Mouse (Mus musculus) embryonic stem cell, embryonic (primary cell): ENCODE results near the gene Gtf2f1.

ENCODE experiments used
- CTCF ChIA-PET, 4 experiments: fragments of 300-600 bp in 2 of 4; fragments of 350-600 bp in 2 of 4; sonication (Branson Sonifier 250); formaldehyde crosslinking; loops; one replicate each; lab custom pipeline; 2022; ENCODE audit warnings: inconsistent platforms in 2 of 4; lab: Charles Lee
- POLR2A ChIA-PET, 4 experiments: fragments of 300-600 bp in 2 of 4; fragments of 350-600 bp in 2 of 4; sonication (Branson Sonifier 250); formaldehyde crosslinking; loops; one replicate each; lab custom pipeline; 2022; ENCODE audit warnings: antibody characterized with exemption in 4 of 4, inconsistent platforms in 1 of 4; lab: Charles Lee

Gtf2f1 gene

GRCm38 (mm10) chr17:57029691-57030090 lies 18.6 kb upstream of the Gtf2f1 start:
- POLR2A ChIA-PET = interaction anchor here in 2 of 4 experiments (0.6 to 8.2 kb wide), 16 partner anchors 10 to 237 kb away, joined by 3 to 122 read pairs (median 4); partner anchors contain the start of genes Alkbh7 (in 2 of the 2), Gm17949 (in 2 of the 2), Gtf2f1 (in 2 of the 2) and Clpp (in 1 of the 2)
- CTCF ChIA-PET = interaction anchor here in 1 of 4 experiments (2.0 kb wide), 1 partner anchor 13 kb away, joined by 5 read pairs; no protein-coding TSS in a partner anchor

- CTCF ChIA-PET = interaction anchor here in 1 of 4 experiments (1.1 kb wide), 1 partner anchor 11 kb away, joined by 3 read pairs; no protein-coding TSS in a partner anchor
- POLR2A ChIA-PET = interaction anchor here in 3 of 4 experiments (0.5 to 8.2 kb wide), 14 partner anchors 10 to 447 kb away, joined by 3 to 122 read pairs (median 8); partner anchors contain the start of genes Gm17949 (in 3 of the 3), Gtf2f1 (in 3 of the 3), Alkbh7 (in 1 of the 3) and Clpp (in 1 of the 3)
Measured at GRCm38 (mm10) chr17:57027471-57027870, 16.4 kb upstream of the Gtf2f1 start.

DNA sequence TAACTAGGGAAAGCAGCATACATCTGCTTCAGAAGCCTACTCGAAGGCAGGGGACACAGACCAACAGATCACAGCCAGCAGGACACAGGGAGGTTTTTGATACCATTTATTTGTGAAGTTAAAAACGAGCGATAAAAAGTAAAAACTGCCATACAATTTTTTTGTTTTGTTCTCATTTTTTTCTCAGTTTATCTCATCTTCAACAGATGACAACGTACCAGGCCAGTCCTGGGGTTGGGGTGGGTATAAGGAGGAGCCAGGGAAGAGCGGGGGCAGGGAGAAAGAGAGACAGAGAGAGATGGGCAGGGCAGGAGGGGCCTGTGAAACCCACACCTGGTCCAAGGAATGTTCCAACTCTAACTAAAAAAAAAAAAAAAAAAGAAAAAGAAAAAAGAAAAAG lies 9.9 kb upstream of the Gtf2f1 start:
- ChIA-PET CTCF (no interaction called here), POLR2A (interaction anchor here in 2 of 4 experiments (1.3 to 7.8 kb wide), 5 partner anchors 9 to 41 kb away, joined by 3 to 100 read pairs (median 9); partner anchors contain the start of genes Khsrp (in 2 of the 2), Gm17949 (in 1 of the 2) and Gtf2f1 (in 1 of the 2))

DNA sequence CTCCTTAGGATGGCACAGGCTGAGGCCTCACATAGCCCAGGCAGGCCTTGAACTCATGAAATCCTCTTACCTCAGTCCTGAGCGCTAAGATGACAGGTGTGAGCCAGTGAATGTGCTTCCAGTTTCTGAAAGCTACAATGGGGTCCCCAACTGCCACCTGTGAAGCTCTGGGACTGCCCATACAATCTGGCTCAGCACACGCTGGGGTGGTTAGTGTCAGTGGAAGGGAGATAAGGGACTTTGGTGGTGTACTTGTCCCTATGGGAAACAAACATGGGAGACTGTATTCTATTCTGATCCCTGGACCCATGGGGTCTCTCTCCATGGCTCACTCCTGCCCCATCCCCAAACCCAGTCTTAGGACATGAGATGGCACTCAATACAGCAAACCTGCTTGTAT lies 8.6 kb upstream of the Gtf2f1 start:
- CTCF ChIA-PET = no interaction called here
- POLR2A ChIA-PET = interaction anchor here in 3 of 4 experiments (0.6 to 7.8 kb wide), 13 partner anchors 8 to 40 kb away, joined by 3 to 100 read pairs (median 4); partner anchors contain the start of genes Gm17949 (in 3 of the 3), Gtf2f1 (in 3 of the 3), Khsrp (in 2 of the 3) and Alkbh7 (in 1 of the 3)

DNA sequence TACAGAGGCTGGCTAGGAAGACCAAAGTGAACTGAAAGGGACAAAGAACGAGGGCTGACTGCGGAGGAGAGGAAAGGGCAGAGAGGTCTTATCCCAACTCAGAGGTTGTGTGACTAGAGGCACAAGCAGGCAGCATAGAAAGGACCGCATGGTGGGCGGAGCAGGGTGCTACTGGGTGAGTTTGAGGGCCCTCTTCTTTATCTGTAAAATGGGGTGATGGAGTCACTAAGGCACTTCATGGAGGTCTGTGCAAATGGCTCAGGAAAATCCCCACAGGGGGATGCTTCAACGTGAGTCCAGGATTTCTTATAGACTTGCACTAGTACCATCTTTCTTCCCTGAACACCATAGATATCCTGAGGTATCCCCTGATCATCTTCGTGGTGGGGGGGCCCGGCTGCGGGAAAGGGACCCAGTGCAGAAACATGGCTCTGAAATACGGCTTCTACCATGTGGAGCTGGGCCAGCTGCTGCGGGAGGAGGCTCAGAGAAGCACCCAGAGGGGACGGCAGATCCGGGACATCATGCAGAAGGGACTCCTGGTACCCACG lies 1.2 kb upstream of the Gtf2f1 start:
- POLR2A ChIA-PET = interaction anchor here in 3 of 4 experiments (0.6 to 2.9 kb wide), 15 partner anchors 10 to 543 kb away, joined by 3 to 122 read pairs (median 4); partner anchors contain the start of genes Khsrp (in 2 of the 3), Pspn (in 2 of the 3) and Alkbh7 (in 1 of the 3)
- CTCF ChIA-PET = interaction anchor here in 1 of 4 experiments (0.7 kb wide), 1 partner anchor 195 kb away, joined by 3 read pairs; no protein-coding TSS in a partner anchor

GRCm38 (mm10) chr17:57010911-57011235 lies 215 bp downstream of the Gtf2f1 start:
- CTCF ChIA-PET = interaction anchor here in 2 of 4 experiments (0.6 to 1.3 kb wide), 7 partner anchors 13 to 327 kb away, joined by 4 to 10 read pairs (median 5); partner anchors contain the start of genes Alkbh7 (in 2 of the 2) and Khsrp (in 1 of the 2)
- POLR2A ChIA-PET = interaction anchor here (0.5 to 2.9 kb wide), 91 partner anchors 8 to 932 kb away, joined by 3 to 122 read pairs (median 4); partner anchors contain the start of genes Pspn (in 4 of the 4), Alkbh7 (in 3 of the 4), Clpp (in 3 of the 4) and Khsrp (in 3 of the 4)

- POLR2A ChIA-PET = interaction anchor here in 3 of 4 experiments (0.7 to 4.5 kb wide), 13 partner anchors 9 to 455 kb away, joined by 3 to 31 read pairs (median 6); partner anchors contain the start of genes Alkbh7 (in 3 of the 3), Khsrp (in 3 of the 3), Clpp (in 1 of the 3) and Pspn (in 1 of the 3)
- CTCF ChIA-PET = interaction anchor here in 2 of 4 experiments (0.6 to 3.4 kb wide), 3 partner anchors 10 to 375 kb away, joined by 3 to 17 read pairs (median 4); partner anchors contain the start of gene Alkbh7 (in 2 of the 2)
Measured at GRCm38 (mm10) chr17:57007137-57007905, 3.8 kb downstream of the Gtf2f1 start.

DNA sequence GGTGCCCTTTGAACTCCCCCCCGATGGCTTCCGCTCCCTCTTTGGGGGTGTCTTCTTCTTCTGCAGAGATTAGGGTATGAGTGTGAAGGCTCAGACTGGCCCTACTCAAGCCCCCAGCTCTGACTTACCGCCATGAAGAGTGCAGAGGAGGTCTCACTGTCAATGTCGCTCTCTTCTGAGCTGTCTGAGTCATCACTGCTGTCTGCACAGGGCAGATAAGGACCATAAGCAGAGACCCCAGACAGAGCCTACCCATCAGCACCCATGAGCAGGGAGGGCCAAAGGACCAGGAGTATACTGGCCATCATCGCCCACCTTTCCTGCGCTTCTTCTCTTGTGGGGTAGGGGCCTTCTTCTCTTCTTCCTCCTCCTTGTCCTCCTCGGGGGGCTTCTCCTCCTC lies 7.1 kb downstream of the Gtf2f1 start:
- POLR2A ChIA-PET = interaction anchor here in 2 of 4 experiments (0.9 to 4.5 kb wide), 4 partner anchors 16 to 115 kb away, joined by 3 to 21 read pairs (median 11); partner anchors contain the start of gene Khsrp (in 1 of the 2)

DNA sequence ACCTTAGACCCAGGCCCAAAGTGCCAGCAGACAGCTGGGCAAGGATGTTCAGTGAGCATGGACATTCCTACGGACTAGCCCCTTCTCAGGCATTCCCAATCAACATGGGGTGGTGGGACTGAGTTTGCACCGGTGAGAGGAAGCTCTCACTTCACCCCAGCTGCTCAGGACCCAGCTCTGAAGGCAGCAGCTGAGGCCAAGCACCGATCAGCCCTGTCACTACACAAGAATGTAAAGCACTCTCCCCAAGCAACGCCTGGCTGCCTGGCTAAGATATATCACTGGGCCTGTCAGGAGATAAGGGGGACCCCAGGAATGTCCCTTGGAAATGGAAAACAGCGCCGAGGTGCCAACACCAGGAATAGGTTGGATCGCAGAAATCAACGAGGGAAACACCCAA lies 9.9 kb downstream of the Gtf2f1 start:
- ChIA-PET CTCF (interaction anchor here in 1 of 4 experiments (0.6 kb wide), 3 partner anchors 8 to 32 kb away, joined by 3 read pairs; no protein-coding TSS in a partner anchor), POLR2A (interaction anchor here in 3 of 4 experiments (0.5 to 6.6 kb wide), 15 partner anchors 9 to 355 kb away, joined by 3 to 121 read pairs (median 3); partner anchors contain the start of genes Gm17949 (in 2 of the 3), Gtf2f1 (in 2 of the 3), Khsrp (in 2 of the 3) and Ranbp3 (in 1 of the 3))

More for the DNA sequence above, 7.1 kb downstream of the Gtf2f1 start:
- CTCF ChIA-PET = interaction anchor here in 1 of 4 experiments (1.0 kb wide), 1 partner anchor 13 kb away, joined by 3 read pairs; no protein-coding TSS in a partner anchor

- CTCF ChIA-PET = interaction anchor here in 1 of 4 experiments (1.1 to 1.2 kb wide), 2 partner anchors 61 to 96 kb away, joined by 3 to 7 read pairs; no protein-coding TSS in a partner anchor
- POLR2A ChIA-PET = interaction anchor here (0.9 to 6.6 kb wide), 13 partner anchors 6 to 167 kb away, joined by 3 to 121 read pairs (median 5); partner anchors contain the start of genes Gm17949 (in 4 of the 4), Gtf2f1 (in 4 of the 4), Clpp (in 2 of the 4) and Khsrp (in 2 of the 4)
Measured at GRCm38 (mm10) chr17:56999968-57000609, 11.0 kb downstream of the Gtf2f1 start, which contains the start of gene Pspn. TSS of gene Pspn (minus strand) at chr17:57000018.

- POLR2A ChIA-PET = interaction anchor here (0.9 to 6.6 kb wide), 9 partner anchors 7 to 33 kb away, joined by 4 to 121 read pairs (median 20); partner anchors contain the start of genes Gm17949 (in 4 of the 4), Gtf2f1 (in 4 of the 4), Khsrp (in 2 of the 4) and Clpp (in 1 of the 4)
- CTCF ChIA-PET = interaction anchor here in 2 of 4 experiments (0.7 to 1.2 kb wide), 3 partner anchors 42 to 210 kb away, joined by 3 to 7 read pairs (median 5); partner anchors contain the start of gene Slc25a41 (in 1 of the 2)
Measured at GRCm38 (mm10) chr17:56999414-56999813, 11.7 kb downstream of the Gtf2f1 start.

DNA sequence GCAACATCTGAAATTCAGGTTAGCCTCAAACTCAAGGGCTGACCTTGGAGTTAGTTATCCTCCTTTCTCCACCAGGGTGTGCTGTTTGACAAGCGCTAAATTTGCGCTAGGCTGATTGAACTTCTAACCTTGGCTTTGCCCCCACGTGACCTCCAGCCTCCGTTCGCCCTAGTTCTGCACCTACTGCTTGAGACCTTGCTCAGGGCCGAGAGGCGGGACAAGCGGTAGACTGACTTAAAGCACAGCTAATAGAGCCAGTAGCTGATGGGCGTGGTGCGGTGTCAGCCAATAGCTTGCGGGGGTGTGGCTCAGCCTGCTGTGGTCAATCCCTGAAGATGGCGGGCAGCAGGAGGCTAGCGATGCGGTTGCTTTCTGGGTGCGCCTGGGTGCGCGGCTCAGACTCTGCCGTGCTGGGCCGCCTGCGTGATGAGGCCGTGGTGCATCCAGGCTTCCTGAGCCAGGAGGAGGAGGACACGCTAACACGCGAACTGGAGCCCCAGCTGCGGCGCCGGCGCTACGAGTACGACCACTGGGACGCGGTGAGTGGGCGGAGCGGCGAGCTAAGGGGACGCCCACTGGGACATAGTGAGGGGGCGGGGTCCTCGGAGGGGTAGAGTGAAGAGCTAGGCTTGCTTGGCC lies 13.9 kb downstream of the Gtf2f1 start, which contains the start of gene Alkbh7:
Gene Alkbh7, plus strand, starts transcription at position 311 of the 639 bp plus-strand sequence.
- CTCF ChIA-PET = interaction anchor here (0.5 to 2.5 kb wide), 47 partner anchors 9 to 338 kb away, joined by 3 to 25 read pairs (median 4); partner anchors contain the start of genes Gm17949 (in 2 of the 4), Gtf2f1 (in 2 of the 4), Khsrp (in 2 of the 4) and Acer1 (in 1 of the 4)
- POLR2A ChIA-PET = interaction anchor here (0.5 to 6.6 kb wide), 90 partner anchors 8 to 742 kb away, joined by 3 to 121 read pairs (median 4); partner anchors contain the start of genes Gm17949 (in 3 of the 4), Gtf2f1 (in 3 of the 4), Khsrp (in 3 of the 4) and Gpr108 (in 2 of the 4)

DNA sequence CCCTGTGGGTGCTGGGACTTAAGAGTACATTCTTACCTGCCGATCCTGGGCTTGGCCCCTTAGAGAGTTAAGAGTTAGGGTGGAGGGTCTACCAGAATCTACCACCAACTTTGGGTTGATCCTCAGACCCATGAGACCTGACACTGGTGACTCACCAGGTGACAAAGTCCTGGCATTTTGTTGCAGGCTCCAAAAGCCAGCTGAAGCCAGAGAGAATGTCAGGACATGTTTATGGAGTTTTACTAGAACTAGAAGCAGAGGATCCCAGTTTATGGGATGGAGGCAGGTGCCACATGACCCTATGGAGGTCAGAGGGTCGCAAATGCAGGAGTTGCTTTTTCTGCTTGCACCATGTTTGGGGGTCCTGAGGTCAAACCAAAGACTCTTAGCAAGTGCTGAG lies 14.6 kb downstream of the Gtf2f1 start:
- POLR2A ChIA-PET = interaction anchor here in 3 of 4 experiments (0.5 to 6.6 kb wide), 51 partner anchors 7 to 741 kb away, joined by 3 to 121 read pairs (median 6); partner anchors contain the start of genes Gm17949 (in 3 of the 3), Gtf2f1 (in 3 of the 3), Khsrp (in 3 of the 3) and Gpr108 (in 2 of the 3)
- CTCF ChIA-PET = interaction anchor here (0.6 to 2.5 kb wide), 21 partner anchors 10 to 339 kb away, joined by 3 to 25 read pairs (median 4); partner anchors contain the start of genes Gm17949 (in 1 of the 4), Gtf2f1 (in 1 of the 4) and Khsrp (in 1 of the 4)

- POLR2A ChIA-PET = interaction anchor here in 1 of 4 experiments (0.6 to 1.2 kb wide), 4 partner anchors 37 to 138 kb away, joined by 3 to 6 read pairs (median 4); no protein-coding TSS in a partner anchor
Measured at GRCm38 (mm10) chr17:56995046-56995445, 16.0 kb downstream of the Gtf2f1 start.

DNA sequence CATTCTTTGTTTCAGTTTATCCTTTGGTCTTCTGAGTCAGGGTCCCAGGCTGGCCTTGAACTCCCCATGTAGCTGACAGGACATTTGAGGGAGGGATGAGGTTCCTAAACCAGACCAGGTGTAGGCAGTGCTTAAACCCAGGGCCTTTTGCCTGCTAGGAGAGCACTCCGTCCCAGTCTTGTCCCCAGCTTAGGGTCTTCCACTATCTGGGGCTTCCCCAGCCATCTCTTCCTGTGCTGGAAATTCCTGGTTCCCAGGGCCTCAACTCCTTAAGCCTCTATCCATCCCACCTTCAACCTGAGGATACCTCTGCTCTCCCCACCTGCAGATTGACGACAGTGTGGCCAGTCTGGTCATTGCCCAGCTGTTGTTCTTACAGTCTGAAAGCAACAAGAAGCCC lies 20.1 kb downstream of the Gtf2f1 start:
- ChIA-PET POLR2A (interaction anchor here in 3 of 4 experiments (0.6 to 4.3 kb wide), 20 partner anchors 9 to 381 kb away, joined by 3 to 40 read pairs (median 8); partner anchors contain the start of genes Dus3l (in 2 of the 3), Gm17949 (in 2 of the 3), Gtf2f1 (in 2 of the 3) and Khsrp (in 2 of the 3)), CTCF (interaction anchor here in 1 of 4 experiments (0.7 to 2.1 kb wide), 4 partner anchors 48 to 344 kb away, joined by 3 to 7 read pairs (median 5); partner anchors contain the start of gene Dus3l)

More at GRCm38 (mm10) chr17:56995046-56995445, 16.0 kb downstream of the Gtf2f1 start:
- CTCF ChIA-PET = interaction anchor here in 3 of 4 experiments (0.6 to 0.7 kb wide), 4 partner anchors 10 to 256 kb away, joined by 3 to 5 read pairs (median 4); no protein-coding TSS in a partner anchor
